Mouse (Mus musculus) heart, adult 8-10 months (tissue): Measurements from ENCODE around the gene Zkscan2. TPM values are rescaled to one million over a fixed set of nuclear protein-coding genes. Genes with fewer than 3 reads are reported as not detected.
A peak's percentile ranks its signal among the peaks of the same experiment; 100 is the strongest.

ENCODE experiments used
- DNase-seq: peaks from one replicate; pipeline ENCODE4 v3.0.0; 2022; ENCODE audit warnings: low spot score
- total RNA-seq, 4 experiments: library from RNA; stranded (reverse); gene quantifications; 2 replicates each; pipeline ENCODE4 v1.2.4; 2022

Gene Zkscan2
- under 1 TPM; 0.32 to 0.87 (median 0.46) TPM for total RNA-seq

DNA sequence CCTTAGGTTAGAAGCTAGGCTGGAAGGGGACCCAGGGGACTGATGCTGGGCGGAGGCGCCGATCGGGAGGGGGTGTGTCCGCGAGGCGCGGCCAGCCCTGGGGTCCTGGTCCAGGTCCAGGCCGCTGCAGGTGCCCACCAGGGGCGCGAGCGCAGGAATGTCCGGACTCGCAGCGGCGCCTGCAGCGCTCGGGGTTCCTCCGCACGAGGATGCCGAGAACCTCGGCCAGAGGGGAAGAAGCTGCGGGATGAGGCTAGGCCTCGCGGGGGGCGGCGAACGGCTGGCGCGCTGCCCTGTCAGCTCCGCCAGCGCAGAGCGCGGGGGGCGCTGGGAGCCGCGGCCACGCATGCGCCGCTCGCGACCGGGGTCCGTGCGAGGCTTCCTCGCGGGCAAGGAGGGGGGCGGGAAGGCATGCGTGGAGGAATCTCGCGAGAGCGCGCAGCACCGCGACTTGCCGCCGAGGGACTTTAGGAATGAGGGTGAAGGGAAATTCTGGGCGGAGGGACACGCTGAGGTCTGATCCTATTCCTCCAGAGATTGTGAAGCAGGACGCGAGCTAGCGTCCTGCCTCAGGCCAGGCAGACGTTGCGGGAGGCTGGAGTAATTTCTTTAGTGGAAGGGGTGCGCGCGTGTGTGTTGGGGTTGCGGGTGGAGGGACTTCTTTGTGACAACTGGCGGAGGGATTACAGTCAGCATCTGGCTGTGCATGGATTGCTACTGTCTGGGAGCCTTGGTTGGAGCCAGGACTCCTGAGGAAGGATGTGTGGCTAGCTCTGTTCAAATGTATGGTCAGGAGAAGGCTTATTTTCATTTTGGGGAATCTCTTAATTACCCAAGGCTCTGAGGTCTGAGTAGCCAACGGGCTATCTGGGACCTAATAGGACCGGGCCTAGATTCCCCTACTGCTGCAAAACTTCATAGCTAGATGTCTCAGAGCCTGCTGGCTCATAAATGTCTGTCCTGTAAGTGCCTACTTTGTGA lies at the start of gene Zkscan2:
Gene Zkscan2, minus strand, starts transcription at position 211 of the 981 bp plus-strand sequence.
- peak; percentile 28 for DNase-seq

DNA sequence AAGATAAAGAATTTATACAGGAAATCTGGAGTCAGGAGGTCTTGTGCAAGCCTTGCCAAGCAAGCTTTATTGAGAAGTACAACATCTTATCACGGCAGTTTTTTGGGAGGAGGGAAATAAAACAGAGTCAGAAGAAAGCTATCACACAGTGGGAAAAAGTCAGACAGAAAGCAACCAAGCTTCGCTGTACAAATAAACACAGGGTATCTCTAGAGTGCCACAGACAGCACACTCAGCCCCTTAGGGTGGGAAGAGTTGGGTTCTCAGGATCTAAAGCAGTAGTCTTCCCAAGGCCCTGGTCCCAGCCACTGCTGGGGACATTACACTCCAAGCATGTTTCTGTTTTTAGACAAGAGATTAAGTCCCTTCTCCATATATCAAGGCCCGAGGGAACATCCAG lies 28.9 kb upstream of the Zkscan2 start:
- DNase-seq: no peak

GRCm38 (mm10) chr7:123525761-123526160 lies 25.5 kb upstream of the Zkscan2 start:
- no peak for DNase-seq

- DNase-seq: peak; percentile 19
These were observed 24.1 kb upstream of the Zkscan2 start for GRCm38 (mm10) chr7:123524218-123524861.

- DNase-seq: no peak
These were observed 7.7 kb upstream of the Zkscan2 start for GRCm38 (mm10) chr7:123507946-123508345.

GRCm38 (mm10) chr7:123503358-123503757 lies 3.1 kb upstream of the Zkscan2 start:
- peak; percentile 11 for DNase-seq

- DNase-seq: no peak
These were observed 589 bp downstream of the Zkscan2 start for GRCm38 (mm10) chr7:123499481-123500238.

- DNase-seq: no peak
These were observed 12.5 kb downstream of the Zkscan2 start for GRCm38 (mm10) chr7:123487703-123488102.

DNA sequence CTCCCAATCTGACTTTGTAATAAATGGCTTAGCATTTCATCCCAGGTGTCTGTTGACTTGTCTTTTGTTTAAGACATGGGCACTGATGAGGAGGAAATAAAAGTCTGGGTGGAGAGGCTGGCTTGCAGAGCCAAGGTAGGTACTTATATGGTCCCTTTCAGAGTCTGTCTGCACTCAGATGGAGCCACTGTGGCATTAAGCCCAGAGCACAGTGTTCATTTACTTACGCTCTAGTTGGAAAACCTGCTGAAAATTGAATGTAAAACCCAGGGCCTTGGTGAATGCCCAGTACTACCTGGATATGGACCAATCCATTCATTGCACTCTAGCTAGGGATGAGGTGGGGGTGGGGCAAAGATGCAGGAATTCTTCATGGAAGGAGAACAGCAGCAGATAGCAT lies 32.3 kb downstream of the Zkscan2 start:
- DNase-seq: no peak

GRCm38 (mm10) chr7:123465692-123466387 lies 34.4 kb downstream of the Zkscan2 start:
- peak; percentile 75 for DNase-seq

- no peak for DNase-seq
These were observed 36.7 kb downstream of the Zkscan2 start for GRCm38 (mm10) chr7:123463569-123463968.

DNA sequence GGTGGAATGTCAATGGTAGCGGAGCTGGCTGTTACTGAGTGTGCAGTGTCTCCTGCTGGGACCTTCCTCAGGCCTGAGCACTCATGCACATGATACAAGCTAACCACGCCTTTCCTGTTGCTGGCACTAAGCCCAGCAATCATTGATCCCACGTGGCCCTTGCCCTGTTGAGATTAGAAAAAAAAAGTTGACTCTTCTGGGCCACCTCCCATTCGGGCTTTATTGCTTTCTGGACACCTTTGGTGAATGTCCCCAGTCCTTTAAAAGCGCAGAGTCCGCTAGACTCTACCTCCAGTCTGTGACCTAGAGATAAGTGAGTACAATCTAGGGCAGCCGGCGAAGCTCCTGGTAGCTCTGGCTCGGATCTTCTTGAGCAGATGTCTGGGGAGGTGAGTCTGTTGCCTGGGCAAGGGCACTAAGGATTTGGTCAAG lies 38.2 kb downstream of the Zkscan2 start, which contains the start of gene Aqp8:
Gene Aqp8, plus strand, starts transcription at position 222 of the 432 bp plus-strand sequence.
- DNase-seq: peak; percentile 61

GRCm38 (mm10) chr7:123461316-123461715 lies 38.9 kb downstream of the Zkscan2 start:
- no peak for DNase-seq

GRCm38 (mm10) chr7:123459247-123459646 lies 41.0 kb downstream of the Zkscan2 start:
- DNase-seq: no peak

GRCm38 (mm10) chr7:123458309-123458708 lies 41.9 kb downstream of the Zkscan2 start:
- DNase-seq: no peak

DNA sequence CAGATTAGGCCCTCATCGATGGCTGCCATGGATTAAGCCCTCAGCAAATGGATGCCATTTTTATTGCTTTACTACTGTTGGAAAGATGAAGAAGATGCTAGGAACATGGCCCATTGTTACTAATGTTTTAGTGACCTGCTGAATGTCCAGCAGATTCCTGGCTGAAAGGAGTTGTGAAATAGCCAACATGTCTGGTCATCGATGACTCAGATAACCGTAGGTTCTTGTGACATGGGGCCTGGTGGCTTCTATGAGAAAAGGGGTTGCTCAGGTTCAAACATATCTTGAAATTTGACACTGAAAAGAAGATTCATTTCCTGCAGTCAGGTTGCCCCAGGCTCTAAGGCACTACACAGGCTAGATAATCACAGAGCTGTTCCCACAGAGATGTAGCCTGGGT lies 45.2 kb downstream of the Zkscan2 start:
- no peak for DNase-seq

GRCm38 (mm10) chr7:123453066-123453465 lies 47.2 kb downstream of the Zkscan2 start:
- DNase-seq: peak; percentile 13

- DNase-seq: no peak
These were observed 47.7 kb downstream of the Zkscan2 start for GRCm38 (mm10) chr7:123452551-123452950.

GRCm38 (mm10) chr7:123450515-123450914 lies 49.7 kb downstream of the Zkscan2 start:
- no peak for DNase-seq

DNA sequence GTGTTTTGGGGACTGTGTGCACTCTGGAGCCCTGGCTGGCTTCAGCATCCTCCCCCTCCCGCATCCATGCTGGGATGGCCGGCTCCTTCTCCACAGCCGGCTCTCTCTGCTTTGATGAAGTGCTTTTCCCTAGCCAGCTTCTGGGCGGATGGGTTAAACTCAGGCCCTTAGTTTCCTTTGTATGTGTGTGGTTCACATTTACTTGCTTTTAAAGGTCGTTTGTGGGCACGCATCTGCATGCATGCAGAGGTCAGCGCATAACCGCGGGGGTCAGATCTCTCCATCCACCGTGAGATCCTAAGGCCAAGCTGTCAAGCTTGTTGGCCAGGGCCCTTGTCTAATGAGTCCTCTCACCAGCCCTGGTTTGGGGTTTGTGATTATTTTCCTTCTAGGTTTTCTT lies 50.6 kb downstream of the Zkscan2 start:
- no peak for DNase-seq

GRCm38 (mm10) chr7:123448794-123449193 lies 51.5 kb downstream of the Zkscan2 start:
- no peak for DNase-seq
